Mouse (Mus musculus) liver, adult 2 months (tissue): Measurements from ENCODE around the gene Dpep1. TPM values are rescaled to one million over a fixed set of nuclear protein-coding genes. Genes with fewer than 3 reads are reported as not detected.
"Not testable (repeated sequence)": the region's sequence is repeated elsewhere in the genome, so short reads cannot be mapped to it uniquely, and the experiment has no call there.

Source experiments
- DNase-seq: peaks from one replicate; pipeline ENCODE4 v3.0.0-alpha.2; 2011; ENCODE audit warnings: low read depth, low spot score; ENCODE audit errors: extremely low read depth
- H3K27ac ChIP-seq: fragments of 200-500 bp; replicated peaks from 2 replicates; pipeline ENCODE4 v1.5.1; 2012; ENCODE audit warnings: low read depth, mild to moderate bottlenecking, control low read depth, inconsistent platforms, low read length; ENCODE audit not compliant: insufficient read depth
- H3K27me3 ChIP-seq: fragments of 200-500 bp; 2 replicates; pipeline ENCODE4 v1.6.1; 2012; ENCODE audit warnings: mild to moderate bottlenecking, moderate library complexity, low read length, inconsistent platforms; ENCODE audit not compliant: control insufficient read depth, insufficient read depth
- H3K36me3 ChIP-seq: fragments of 200-500 bp; 2 replicates; pipeline ENCODE4 v1.6.1; 2012; ENCODE audit warnings: low read length, inconsistent platforms; ENCODE audit not compliant: control insufficient read depth, insufficient read depth
- H3K4me1 ChIP-seq: fragments of 200-500 bp; 2 replicates; pipeline ENCODE4 v1.6.1; 2011; ENCODE audit warnings: low read length; ENCODE audit not compliant: control insufficient read depth, insufficient read depth
- H3K4me3 ChIP-seq: fragments of 200-500 bp; 2 replicates; pipeline ENCODE4 v1.5.1; 2011; ENCODE audit warnings: low read depth, mild to moderate bottlenecking, control low read depth, low read length, moderate library complexity; ENCODE audit not compliant: insufficient read depth
- H3K79me2 ChIP-seq: fragments of 200-500 bp; 2 replicates; pipeline ENCODE4 v1.6.1; 2012; ENCODE audit warnings: inconsistent platforms, mild to moderate bottlenecking, low read length, moderate library complexity; ENCODE audit not compliant: control insufficient read depth, insufficient read depth
- H3K9ac ChIP-seq: fragments of 200-500 bp; 2 replicates; pipeline ENCODE4 v1.6.1; 2012; ENCODE audit warnings: low read depth, mild to moderate bottlenecking, control low read depth, inconsistent platforms, low read length
- CTCF ChIP-seq: fragments of 200-500 bp; IDR thresholded peaks from 2 replicates; pipeline ENCODE4 v1.5.1; 2011; ENCODE audit warnings: low read depth, low read length, control low read depth
- POLR2A ChIP-seq: fragments of 200-500 bp; IDR thresholded peaks from 2 replicates; pipeline ENCODE4 v1.6.1; 2011; ENCODE audit warnings: low read length, control low read depth; ENCODE audit not compliant: insufficient read depth; ENCODE audit errors: extremely low read depth
- WGBS: fragments of 180-500 bp; shearing (Covaris S2); methylation state at CpG from one replicate; pipeline ENCODE4 v1.1.7; 2018; 5-methylcytosine and 5-hydroxymethylcytosine counted together
- polyA plus RNA-seq: library from polyadenylated mRNA; depleted of rRNA; stranded (reverse); fragments of >200 nt; gene quantifications from 2 replicates; pipeline ENCODE4 v1.2.3, GENCODE M21; 2012
- total RNA-seq: library from RNA; depleted of rRNA; stranded (reverse); fragments of >200 nt; gene quantifications from 2 replicates; pipeline ENCODE4 v1.2.3, GENCODE M21; 2014

The Dpep1 gene
- total and polyA plus RNA-seq, 2 experiments: 0.45 to 0.55 TPM

DNA sequence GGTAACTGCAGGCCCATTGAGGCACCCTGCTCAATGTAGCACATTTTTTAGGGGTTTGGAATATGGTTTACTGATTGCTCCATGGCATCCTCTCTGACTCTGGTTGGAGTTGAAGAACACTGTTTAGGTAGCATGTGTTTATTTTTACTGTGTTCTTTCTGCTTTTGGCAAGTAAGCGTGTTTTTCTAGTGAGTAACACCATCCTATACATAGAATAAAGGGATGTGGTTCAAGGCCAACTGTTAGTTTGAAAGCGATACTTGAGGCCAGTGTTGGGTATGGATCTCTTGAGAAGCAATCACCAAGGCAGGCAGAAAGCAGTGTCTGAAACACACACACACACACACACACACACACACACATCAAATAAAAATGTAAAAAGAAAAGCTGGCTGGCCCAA is 2.0 kb downstream of the Dpep1 start:
- H3K4me3 ChIP-seq: no peak overlapping the region
- no peak overlapping the region for H3K27ac ChIP-seq
- H3K36me3 ChIP-seq: no peaks in the 10 kb centered on the region
- H3K27me3 ChIP-seq: no peaks in the 10 kb centered on the region
- no peak overlapping the region for H3K9ac ChIP-seq
- no peak for DNase-seq
- TF ChIP-seq POLR2A (no peak), CTCF (no peak)
- 83% methylated on average over 2 of the region's 2 CpGs for WGBS
- no peaks in the 10 kb centered on the region for H3K79me2 ChIP-seq
- peaks cover 6% of the 10 kb centered on the region for H3K4me1 ChIP-seq

DNA sequence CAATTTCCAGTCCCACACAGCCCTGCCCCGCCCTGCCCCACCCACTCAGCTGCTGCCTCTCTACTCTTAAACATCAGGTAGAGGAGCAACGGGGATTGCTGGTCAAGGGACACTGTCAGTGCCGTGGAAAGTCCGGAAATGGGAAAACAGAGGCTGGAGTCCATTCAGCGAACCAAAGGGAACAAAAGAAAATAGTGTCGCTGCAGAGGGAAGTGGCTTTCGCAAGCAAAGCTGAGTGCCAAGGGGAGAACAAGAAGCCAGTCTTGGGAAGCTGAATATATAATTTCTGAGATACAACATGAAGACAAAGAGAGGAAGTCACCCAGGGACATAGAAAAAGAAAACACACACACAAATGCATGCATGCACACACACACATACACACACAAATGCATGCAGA is 2.8 kb downstream of the Dpep1 start:
- Histone ChIP-seq H3K4me1 (peaks cover 6% of the 10 kb centered on the region), H3K9ac (no peak overlapping the region), H3K27me3 (no peaks in the 10 kb centered on the region), H3K4me3 (no peak overlapping the region), H3K36me3 (no peaks in the 10 kb centered on the region), H3K27ac (no peak overlapping the region), H3K79me2 (no peaks in the 10 kb centered on the region)
- DNase-seq: no peak
- TF ChIP-seq POLR2A (no peak), CTCF (no peak)
- WGBS: 36% methylated on average over 7 of the region's 7 CpGs

DNA sequence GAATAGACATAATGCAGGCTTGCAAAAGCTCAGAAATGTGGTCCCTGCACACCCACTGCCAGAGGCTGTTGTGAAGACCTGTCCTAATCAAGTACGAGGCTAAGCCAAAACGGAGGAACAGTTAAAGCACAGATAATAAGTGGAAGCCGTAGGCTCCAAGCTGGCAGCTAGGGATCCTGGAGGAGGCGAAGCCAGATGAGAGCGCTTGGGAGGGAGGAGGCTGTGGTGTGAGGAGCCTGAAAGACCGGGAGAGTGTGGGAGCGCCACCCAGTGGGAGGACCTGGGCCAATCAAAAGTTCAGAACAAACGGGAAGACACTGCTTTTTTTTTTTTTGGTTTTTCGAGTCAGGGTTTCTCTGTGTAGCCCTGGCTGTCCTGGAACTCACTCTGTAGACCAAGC is 4.6 kb downstream of the Dpep1 start:
- H3K4me1 ChIP-seq: peaks cover 6% of the 10 kb centered on the region
- H3K27me3 ChIP-seq: no peaks in the 10 kb centered on the region
- WGBS: 4% methylated on average over 9 of the region's 9 CpGs
- peak overlapping the region; percentile 23; the same call in 1 of the 2 replicates for H3K9ac ChIP-seq
- no peak overlapping the region for H3K27ac ChIP-seq
- H3K79me2 ChIP-seq: no peaks in the 10 kb centered on the region
- H3K36me3 ChIP-seq: no peaks in the 10 kb centered on the region
- no peak overlapping the region for H3K4me3 ChIP-seq
- DNase-seq: peak; percentile 68
- TF ChIP-seq CTCF: peak; percentile 90
- TF ChIP-seq POLR2A: no peak

DNA sequence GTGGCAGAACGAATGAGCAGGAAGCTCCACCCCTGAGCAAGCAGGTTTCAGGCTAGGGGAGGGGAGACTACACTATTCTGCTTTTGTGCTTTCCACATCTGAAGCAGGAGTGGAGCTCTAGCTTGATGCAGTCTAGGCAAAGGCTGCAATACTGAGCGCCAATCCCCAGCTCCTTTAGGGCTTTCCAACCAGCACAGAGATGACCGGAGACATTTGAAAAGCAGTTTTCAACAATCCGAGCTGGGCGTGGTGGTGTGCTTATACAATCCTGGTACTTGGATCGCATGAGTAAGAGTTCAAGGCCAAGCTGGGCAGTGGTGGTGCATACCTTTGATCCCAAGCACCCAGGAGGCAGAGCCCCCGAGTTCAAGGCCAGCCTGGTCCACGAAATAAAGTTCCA is 5.9 kb downstream of the Dpep1 start:
- DNase-seq: peak; percentile 61
- H3K9ac ChIP-seq: no peak overlapping the region
- no peaks in the 10 kb centered on the region for H3K79me2 ChIP-seq
- 25% methylated on average over 8 of the region's 8 CpGs for WGBS
- H3K27ac ChIP-seq: no peak overlapping the region
- H3K4me3 ChIP-seq: no peak overlapping the region
- no peaks in the 10 kb centered on the region for H3K27me3 ChIP-seq
- TF ChIP-seq CTCF: no peak
- no peak for TF ChIP-seq POLR2A
- H3K36me3 ChIP-seq: no peaks in the 10 kb centered on the region
- H3K4me1 ChIP-seq: peaks cover 6% of the 10 kb centered on the region

DNA sequence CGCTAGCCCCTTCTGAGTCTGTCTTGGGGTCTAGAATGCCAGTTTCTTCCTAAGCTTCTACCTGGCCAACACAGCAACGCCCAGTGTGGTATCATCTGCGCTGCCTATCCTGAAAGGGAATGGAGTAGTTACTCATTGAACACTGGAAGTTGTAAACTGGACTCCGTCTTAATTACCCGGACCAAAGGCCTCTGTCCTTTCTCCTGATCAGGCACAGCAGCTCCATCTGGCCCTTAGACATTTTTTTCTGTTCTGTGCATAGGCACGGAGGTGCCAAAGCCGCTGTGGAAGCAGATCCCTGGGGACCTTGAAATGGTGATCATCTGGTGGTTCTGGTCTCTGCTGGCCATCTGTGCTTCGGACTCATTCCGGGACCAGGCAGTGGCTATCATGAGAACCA is 7.7 kb downstream of the Dpep1 start:
- H3K4me3 ChIP-seq: no peak overlapping the region
- H3K79me2 ChIP-seq: no peaks in the 10 kb centered on the region
- H3K4me1 ChIP-seq: peaks cover 6% of the 10 kb centered on the region
- H3K36me3 ChIP-seq: no peaks in the 10 kb centered on the region
- no peak overlapping the region for H3K27ac ChIP-seq
- no peaks in the 10 kb centered on the region for H3K27me3 ChIP-seq
- TF ChIP-seq POLR2A: no peak
- no peak for TF ChIP-seq CTCF
- H3K9ac ChIP-seq: no peak overlapping the region
- WGBS: 92% methylated on average over 9 of the region's 9 CpGs
- no peak for DNase-seq

DNA sequence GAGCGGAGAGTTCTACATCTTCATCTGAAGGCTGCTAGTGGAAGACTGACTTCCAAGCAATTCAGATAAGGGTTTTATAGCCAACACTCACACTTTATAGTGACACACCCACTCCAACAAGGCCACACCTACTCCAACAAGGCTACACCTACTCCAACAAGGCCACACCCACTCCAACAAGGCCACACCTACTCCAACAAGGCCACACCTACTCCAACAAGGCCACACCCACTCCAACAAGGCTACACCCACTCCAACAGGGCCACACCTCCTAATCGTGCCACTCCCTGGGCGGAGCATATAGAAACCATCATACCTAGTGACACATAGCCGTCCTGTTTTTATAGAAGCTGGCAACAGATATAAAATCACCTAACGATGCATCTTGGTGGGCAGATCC is 11.0 kb downstream of the Dpep1 start:
- H3K79me2 ChIP-seq, H3K27ac ChIP-seq, H3K4me1 ChIP-seq, H3K4me3 ChIP-seq, H3K9ac ChIP-seq, DNase-seq, H3K36me3 ChIP-seq, H3K27me3 ChIP-seq: not testable (repeated sequence)
- WGBS: 83% methylated on average over 5 of the region's 5 CpGs
